13 mouse cellular contexts compared by ENCODE assay signal in genomic region chr6:30230246-30230645, GRCm38 (mm10).
DNase-seq lines count a peak whose midpoint lies in the region; ATAC-seq and TF ChIP-seq lines count a peak whose summit lies in the region.
"Had no signal": no experiment of that assay in that cellular context is flagged by ENCODE, and none has a peak within 500 bp of the region (broad histone marks: within the 10 kb centered on the region; RNA-seq: fewer than 3 reads in every experiment).

No protein-coding gene starts in this region.

- peak overlapping the region; percentile 75 for H3K27ac ChIP-seq in heart, embryonic 15.5 days
- H3K27ac ChIP-seq in small intestine, adult 2 months (ENCODE audit: insufficient read depth, low read depth, low read length), result peak overlapping the region; percentile 53; the same call in 1 of the 2 replicates
- H3K27ac ChIP-seq in forebrain, embryonic 12.5 days, result no peak overlapping the region
- H3K27ac ChIP-seq: embryonic facial prominence, embryonic 15.5 days; hindbrain, embryonic 14.5 days; layer of hippocampus, adult 2 months; liver, embryonic 12.5 days had no signal

- H3K9me3 ChIP-seq in heart, embryonic 15.5 days (replicated peaks), result no peaks in the 10 kb centered on the region
- H3K9me3 ChIP-seq in forebrain, embryonic 12.5 days, result no peaks in the 10 kb centered on the region
- H3K9me3 ChIP-seq: embryonic facial prominence, embryonic 15.5 days; liver, embryonic 12.5 days had no signal

- TF ChIP-seq POLR2A in lung, adult 2 months (IDR thresholded peaks at IDR 0.05; ENCODE audit: borderline replicate concordance, extremely low read depth, low read depth, low read length), result no peak
- TF ChIP-seq POLR2A in small intestine, adult 2 months (IDR thresholded peaks at IDR 0.05; ENCODE audit: low read depth, low read length), result no peak

- H3K36me3 ChIP-seq in heart, embryonic 15.5 days, result peaks cover 6% of the 10 kb centered on the region; the same call in 1 of the 2 replicates
- H3K36me3 ChIP-seq in small intestine, adult 2 months (ENCODE audit: control insufficient read depth, insufficient read depth, low read length), result 0 out of 2 replicates have a peak, but pooled peaks cover 1% of the 10 kb centered on the region
- H3K36me3 ChIP-seq in forebrain, embryonic 12.5 days (replicated peaks), result peaks cover 6% of the 10 kb centered on the region; the same call in 1 of the 2 replicates
- H3K36me3 ChIP-seq: embryonic facial prominence, embryonic 15.5 days had no signal

- H3K4me3 ChIP-seq in lung, adult 2 months (replicated peaks; ENCODE audit: extremely low read depth, low read depth, low read length), result no peak overlapping the region
- no peak overlapping the region for H3K4me3 ChIP-seq in heart, embryonic 15.5 days
- no peak overlapping the region for H3K4me3 ChIP-seq in small intestine, adult 2 months (ENCODE audit: low read depth, low read length)
- H3K4me3 ChIP-seq in forebrain, embryonic 12.5 days (replicated peaks), result no peak overlapping the region
- H3K4me3 ChIP-seq: embryonic facial prominence, embryonic 15.5 days; layer of hippocampus, adult 2 months; liver, embryonic 12.5 days had no signal

- 0 out of 2 replicates have a peak, but pooled peaks have one; percentile 27 for ATAC-seq in granulocyte monocyte progenitor cell, adult 5-6 weeks (replicated peaks; ENCODE audit: poor library complexity, severe bottlenecking)
- ATAC-seq in heart, embryonic 15.5 days (replicated peaks; ENCODE audit: insufficient number of reproducible peaks, insufficient read depth, low FRiP score, low read depth), result peak; percentile 88
- ATAC-seq in forebrain, embryonic 12.5 days (ENCODE audit: low FRiP score), result no peak
- ATAC-seq: liver, embryonic 12.5 days; Patski had no signal

- WGBS in lung, adult 2 months, result 60% methylated on average over 7 of the region's 7 CpGs
- WGBS in heart, embryonic 15.5 days, result 43% methylated on average over 7 of the region's 7 CpGs
- 38% methylated on average over 7 of the region's 7 CpGs for WGBS in small intestine, adult 2 months
- WGBS in forebrain, embryonic 12.5 days, result 92% methylated on average over 7 of the region's 7 CpGs

- H3K27me3 ChIP-seq in heart, embryonic 15.5 days, result no peaks in the 10 kb centered on the region
- no peaks in the 10 kb centered on the region for H3K27me3 ChIP-seq in small intestine, adult 2 months (ENCODE audit: control insufficient read depth, insufficient read depth, low read length)
- H3K27me3 ChIP-seq in forebrain, embryonic 12.5 days, result no peaks in the 10 kb centered on the region
- H3K27me3 ChIP-seq: embryonic facial prominence, embryonic 15.5 days; liver, embryonic 12.5 days; Patski had no signal

- no peak for TF ChIP-seq CTCF in lung, adult 2 months (IDR thresholded peaks at IDR 0.05; ENCODE audit: insufficient read depth, low read length)
- TF ChIP-seq CTCF in small intestine, adult 2 months (IDR thresholded peaks at IDR 0.05; ENCODE audit: extremely low read depth, insufficient read length, insufficient replicate concordance, low read depth, low read length), result no peak

- H3K4me2 ChIP-seq in heart, embryonic 15.5 days, result peak overlapping the region; percentile 16; the same call in 1 of the 2 replicates
- no peak overlapping the region for H3K4me2 ChIP-seq in forebrain, embryonic 12.5 days
- H3K4me2 ChIP-seq: embryonic facial prominence, embryonic 15.5 days; hindbrain, embryonic 14.5 days; liver, embryonic 12.5 days had no signal

- DNase-seq in lung, postnatal 25 days (ENCODE audit: low spot score), result peak; percentile 32
- no peak for DNase-seq in lung, adult 2 months
- no peak for DNase-seq in liver
- DNase-seq: adrenal gland, adult 2 months had no signal

- H3K4me1 ChIP-seq in lung, adult 2 months (ENCODE audit: control insufficient read depth, insufficient read depth, low read length), result no peaks in the 10 kb centered on the region
- peaks cover 18% of the 10 kb centered on the region for H3K4me1 ChIP-seq in heart, embryonic 15.5 days (replicated peaks)
- H3K4me1 ChIP-seq in small intestine, adult 2 months (ENCODE audit: control insufficient read depth, insufficient read depth, insufficient read length, low read length), result peaks cover 22% of the 10 kb centered on the region
- H3K4me1 ChIP-seq in forebrain, embryonic 12.5 days, result no peaks in the 10 kb centered on the region
- H3K4me1 ChIP-seq: embryonic facial prominence, embryonic 15.5 days had no signal

- no peak overlapping the region for H3K9ac ChIP-seq in heart, embryonic 15.5 days
- H3K9ac ChIP-seq in forebrain, embryonic 12.5 days, result no peak overlapping the region
- H3K9ac ChIP-seq: embryonic facial prominence, embryonic 15.5 days; hindbrain, embryonic 14.5 days; liver, embryonic 12.5 days had no signal
